Mouse (Mus musculus) B cell, adult 62 days (primary cell): ENCODE data around the gene Olfr1052. TPM values are rescaled to one million over a fixed set of nuclear protein-coding genes. Genes with fewer than 3 reads are reported as not detected.

Experiments
- total RNA-seq: library from RNA; stranded (reverse); gene quantifications from 4 replicates; pipeline ENCODE4 v1.2.4, GENCODE M21; 2023

Olfr1052 gene
- total RNA-seq: not detected in 4 replicates

GRCm38 (mm10) chr2:86292155-86292554 lies at the start of gene Olfr1052:
Gene Olfr1052 (plus strand): TSS chr2:86292455.

GRCm38 (mm10) chr2:86258228-86258627 lies 34.0 kb upstream of the Olfr1052 start, which contains the start of gene Olfr1049:
Gene Olfr1049 (minus strand): TSS chr2:86258328.

GRCm38 (mm10) chr2:86278988-86279387 lies 13.3 kb upstream of the Olfr1052 start, which contains the start of gene Olfr1051:
Gene Olfr1051 (minus strand): TSS chr2:86279088.

GRCm38 (mm10) chr2:86315184-86315583 lies 22.9 kb downstream of the Olfr1052 start, which contains the start of gene Olfr1053:
Gene Olfr1053 (minus strand): TSS chr2:86315284.

GRCm38 (mm10) chr2:86335333-86335732 lies 43.1 kb downstream of the Olfr1052 start, which contains the start of gene Olfr1054:
Gene Olfr1054 (minus strand): TSS chr2:86335433.

Other genes starting within 250 kb of the Olfr1052 start
- not detected in 4 replicates for gene Olfr1034, start 246.6 kb upstream of the Olfr1052 start, total RNA-seq
- not detected in 4 replicates for gene Olfr1036, start 218.5 kb upstream of the Olfr1052 start, total RNA-seq
- not detected in 4 replicates for gene Olfr1037, start 205.1 kb upstream of the Olfr1052 start, total RNA-seq
- not detected in 4 replicates for gene Olfr1039, start 156.5 kb upstream of the Olfr1052 start, total RNA-seq
- gene Olfr1040, start 145.7 kb upstream of the Olfr1052 start, total RNA-seq: not detected in 4 replicates
- gene Olfr1042, start 130.6 kb upstream of the Olfr1052 start, total RNA-seq: not detected in 4 replicates
- gene Olfr1043, start 124.9 kb upstream of the Olfr1052 start, total RNA-seq: not detected in 4 replicates
- not detected in 4 replicates for gene Olfr1044, start 114.6 kb upstream of the Olfr1052 start, total RNA-seq
- gene Olfr52, start 106.8 kb upstream of the Olfr1052 start, total RNA-seq: not detected in 4 replicates
- not detected in 4 replicates for gene Olfr1045, start 89.4 kb upstream of the Olfr1052 start, total RNA-seq
- gene Olfr1046, start 73.1 kb upstream of the Olfr1052 start, total RNA-seq: not detected in 4 replicates
- gene Olfr1047, start 61.1 kb upstream of the Olfr1052 start, total RNA-seq: not detected in 4 replicates
- not detected in 4 replicates for gene Olfr1048, start 52.2 kb upstream of the Olfr1052 start, total RNA-seq
- not detected in 4 replicates for gene Olfr1049, start 34.1 kb upstream of the Olfr1052 start, total RNA-seq
- gene Olfr1051, start 13.4 kb upstream of the Olfr1052 start, total RNA-seq: not detected in 4 replicates
- gene Olfr1053, start 22.8 kb downstream of the Olfr1052 start, total RNA-seq: not detected in 4 replicates
- not detected in 4 replicates for gene Olfr1054, start 43.0 kb downstream of the Olfr1052 start, total RNA-seq
- not detected in 4 replicates for gene Olfr1055, start 57.8 kb downstream of the Olfr1052 start, total RNA-seq
- gene Olfr1056, start 70.0 kb downstream of the Olfr1052 start, total RNA-seq: not detected in 4 replicates
- gene Olfr1057, start 85.9 kb downstream of the Olfr1052 start, total RNA-seq: not detected in 4 replicates
- not detected in 4 replicates for gene Olfr1058, start 96.1 kb downstream of the Olfr1052 start, total RNA-seq
- not detected in 4 replicates for gene Olfr1061, start 121.6 kb downstream of the Olfr1052 start, total RNA-seq
- gene Olfr1062, start 134.3 kb downstream of the Olfr1052 start, total RNA-seq: not detected in 4 replicates
- not detected in 4 replicates for gene Olfr1065, start 158.1 kb downstream of the Olfr1052 start, total RNA-seq
- gene Olfr1066, start 163.8 kb downstream of the Olfr1052 start, total RNA-seq: not detected in 4 replicates
- gene Olfr228, start 194.9 kb downstream of the Olfr1052 start, total RNA-seq: not detected in 4 replicates
- gene Olfr1076, start 216.0 kb downstream of the Olfr1052 start, total RNA-seq: not detected in 4 replicates